Mouse (Mus musculus): ENCODE results near the gene Magi3.

The Magi3 gene

GRCm38 (mm10) chr3:104032747-104033146 lies 187.4 kb downstream of the Magi3 start:
- in situ Hi-C loops (cut with MboI, MseI) = no loop called here

- in situ Hi-C loops (cut with MboI, MseI) = no loop called here
These were observed 188.1 kb downstream of the Magi3 start for GRCm38 (mm10) chr3:104032086-104032485.

- in situ Hi-C loops (cut with MboI, MseI) = no loop called here
These were observed 193.2 kb downstream of the Magi3 start for GRCm38 (mm10) chr3:104026938-104027337.

GRCm38 (mm10) chr3:104020101-104020500 lies 200.1 kb downstream of the Magi3 start:
- in situ Hi-C loops (cut with MboI, MseI) = loop anchor here in 1 of 2 experiments (5.0 to 25.0 kb wide), 2 partner anchors 422 to 667 kb away; no protein-coding TSS in a partner anchor

- in situ Hi-C loops (cut with MboI, MseI) = loop anchor here (5.0 to 25.0 kb wide), 5 partner anchors 83 to 668 kb away; no protein-coding TSS in a partner anchor
These were observed 200.7 kb downstream of the Magi3 start for GRCm38 (mm10) chr3:104019453-104019852.

GRCm38 (mm10) chr3:104017931-104018330 lies 202.2 kb downstream of the Magi3 start:
- in situ Hi-C loops (cut with MboI, MseI) = loop anchor here (5.0 to 25.0 kb wide), 5 partner anchors 84 to 669 kb away; no protein-coding TSS in a partner anchor

GRCm38 (mm10) chr3:104011972-104012371 lies 208.2 kb downstream of the Magi3 start:
- in situ Hi-C loops (cut with MboI, MseI) = loop anchor here (10.0 to 25.0 kb wide), 3 partner anchors 93 to 675 kb away; no protein-coding TSS in a partner anchor

- in situ Hi-C loops (cut with MboI, MseI) = loop anchor here (10.0 to 25.0 kb wide), 3 partner anchors 95 to 677 kb away; no protein-coding TSS in a partner anchor
These were observed 210.1 kb downstream of the Magi3 start for GRCm38 (mm10) chr3:104009924-104010662.

GRCm38 (mm10) chr3:104007479-104007878 lies 212.7 kb downstream of the Magi3 start:
- in situ Hi-C loops (cut with MboI, MseI) = loop anchor here in 1 of 2 experiments (25.0 kb wide), 1 partner anchor 680 kb away; no protein-coding TSS in a partner anchor

- in situ Hi-C loops (cut with MboI, MseI) = loop anchor here in 1 of 2 experiments (25.0 kb wide), 1 partner anchor 680 kb away; no protein-coding TSS in a partner anchor
These were observed 213.2 kb downstream of the Magi3 start for GRCm38 (mm10) chr3:104006896-104007466.

- in situ Hi-C loops (cut with MboI, MseI) = no loop called here
These were observed 221.4 kb downstream of the Magi3 start for GRCm38 (mm10) chr3:103998724-103999123.

- in situ Hi-C loops (cut with MboI, MseI) = no loop called here
These were observed 228.9 kb downstream of the Magi3 start for GRCm38 (mm10) chr3:103991271-103991670.

- in situ Hi-C loops (cut with MboI, MseI) = no loop called here
These were observed 230.8 kb downstream of the Magi3 start for GRCm38 (mm10) chr3:103989352-103989751.

GRCm38 (mm10) chr3:103987831-103988432 lies 232.2 kb downstream of the Magi3 start:
- in situ Hi-C loops (cut with MboI, MseI) = no loop called here

- in situ Hi-C loops (cut with MboI, MseI) = no loop called here
These were observed 235.0 kb downstream of the Magi3 start for GRCm38 (mm10) chr3:103985194-103985593.

- in situ Hi-C loops (cut with MboI, MseI) = no loop called here
These were observed 235.6 kb downstream of the Magi3 start for GRCm38 (mm10) chr3:103984556-103984955.

GRCm38 (mm10) chr3:103971157-103971556 lies 249.0 kb downstream of the Magi3 start:
- in situ Hi-C loops (cut with MboI, MseI) = no loop called here

- in situ Hi-C loops (cut with MboI, MseI) = no loop called here
These were observed 251.5 kb downstream of the Magi3 start for GRCm38 (mm10) chr3:103968701-103969100.

GRCm38 (mm10) chr3:103967861-103968691 lies 252.1 kb downstream of the Magi3 start, which contains the start of gene Phtf1:
Phtf1 (plus strand) TSS chr3:103968110.
- in situ Hi-C loops (cut with MboI, MseI) = no loop called here

GRCm38 (mm10) chr3:103967231-103967630 lies 252.9 kb downstream of the Magi3 start:
- in situ Hi-C loops (cut with MboI, MseI) = no loop called here

Measured in T-helper 17 cell (primary cell).